Mouse (Mus musculus) heart, adult 10 weeks (tissue): Measurements from ENCODE around the gene Olfr1022. TPM values are rescaled to one million over a fixed set of nuclear protein-coding genes. Genes with fewer than 3 reads are reported as not detected.

ENCODE experiments used
- polyA plus RNA-seq: library from polyadenylated mRNA; stranded (reverse); fragments of 350-450 nt; fragmentation: Illumina TruSeq; extraction: RNeasy Lipid Tissue Mini Kit (QIAGEN cat#74804); gene quantifications from one replicate; pipeline ENCODE4 v1.2.3, GENCODE M21; 2014; ENCODE audit warnings: low read depth, low replicate concordance

Olfr1022 gene
- polyA plus RNA-seq, result not detected

DNA sequence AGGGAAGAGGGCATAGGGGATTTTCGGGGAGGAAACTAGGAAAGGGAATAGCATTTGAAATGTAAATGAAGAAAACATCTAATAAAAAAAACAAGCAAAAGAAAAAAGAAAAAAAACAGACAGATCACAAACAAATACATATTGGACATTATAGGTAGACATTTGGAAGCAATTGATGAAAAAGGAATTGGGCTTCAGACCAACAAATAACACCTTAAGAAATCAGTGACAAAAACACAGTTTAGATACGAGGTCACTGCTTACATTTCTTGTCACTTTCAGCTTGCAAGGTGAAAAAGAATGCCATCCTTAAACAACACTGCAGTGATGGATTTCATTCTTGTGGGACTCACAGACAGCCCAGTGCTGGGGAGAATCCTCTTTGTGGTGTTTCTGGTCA is at the start of gene Olfr1022:
Olfr1022 (plus strand) TSS at position 301 of the 400 bp plus-strand sequence.

DNA sequence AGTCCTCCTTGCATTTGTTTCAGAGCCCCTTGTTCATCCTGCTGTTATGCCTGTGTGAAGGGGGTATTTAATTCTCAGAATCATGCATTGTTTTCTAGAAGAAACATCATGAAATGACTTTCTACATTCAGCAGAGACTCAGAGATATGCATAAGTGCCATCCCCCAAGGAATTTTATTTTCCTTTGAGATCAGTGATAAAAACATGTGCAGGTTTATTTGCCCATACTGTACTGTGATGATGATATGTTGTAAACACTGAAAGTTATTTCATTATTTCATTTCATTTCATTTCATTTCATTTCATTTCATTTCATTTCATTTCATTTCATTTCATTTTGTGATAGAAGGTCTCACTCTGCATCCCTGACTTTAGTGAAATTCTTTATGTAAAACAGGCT is 23.0 kb upstream of the Olfr1022 start, which contains the start of gene Olfr1019:
Olfr1019 (minus strand) TSS at position 101 of the 400 bp plus-strand sequence.

DNA sequence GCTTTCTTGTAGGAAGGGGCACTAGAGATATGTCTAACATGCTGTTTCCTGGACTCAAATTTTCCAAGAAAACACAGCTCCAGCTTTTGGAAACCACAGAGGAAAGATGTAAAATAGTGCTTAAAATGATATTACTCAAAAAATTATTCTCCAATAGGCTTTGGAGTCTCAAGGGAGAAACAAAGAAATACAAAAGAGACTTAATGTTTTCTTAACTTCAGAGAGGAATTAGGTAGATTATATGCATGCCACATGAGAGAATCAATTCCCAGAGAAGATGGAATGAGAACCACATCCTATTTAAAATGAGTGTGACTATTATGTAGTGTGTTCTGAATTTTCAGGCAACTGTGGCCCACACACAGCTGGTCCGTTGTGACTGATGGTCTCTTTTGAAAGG is 21.7 kb upstream of the Olfr1022 start, which contains the start of gene Olfr1020:
Olfr1020 (plus strand) TSS at position 301 of the 400 bp plus-strand sequence.

DNA sequence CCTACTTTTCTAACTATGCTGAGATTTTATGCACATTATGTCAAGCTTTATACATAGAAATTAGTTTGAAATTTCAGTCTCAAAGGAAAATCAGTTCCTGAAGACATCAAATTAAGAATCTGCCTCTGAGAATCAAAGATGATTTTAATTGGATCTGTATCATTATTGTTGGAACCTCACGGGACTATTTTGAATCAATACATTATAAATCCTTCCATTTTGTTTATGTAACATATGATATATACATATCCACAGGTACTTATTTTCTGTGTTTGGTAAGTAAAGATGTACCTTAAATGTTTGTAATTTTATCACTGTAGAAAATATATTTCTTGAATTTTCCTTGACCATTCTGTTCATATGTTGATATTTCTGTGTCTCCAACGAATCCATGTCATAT is 16.9 kb downstream of the Olfr1022 start, which contains the start of gene Olfr1023:
Olfr1023 (plus strand) TSS at position 301 of the 400 bp plus-strand sequence.

DNA sequence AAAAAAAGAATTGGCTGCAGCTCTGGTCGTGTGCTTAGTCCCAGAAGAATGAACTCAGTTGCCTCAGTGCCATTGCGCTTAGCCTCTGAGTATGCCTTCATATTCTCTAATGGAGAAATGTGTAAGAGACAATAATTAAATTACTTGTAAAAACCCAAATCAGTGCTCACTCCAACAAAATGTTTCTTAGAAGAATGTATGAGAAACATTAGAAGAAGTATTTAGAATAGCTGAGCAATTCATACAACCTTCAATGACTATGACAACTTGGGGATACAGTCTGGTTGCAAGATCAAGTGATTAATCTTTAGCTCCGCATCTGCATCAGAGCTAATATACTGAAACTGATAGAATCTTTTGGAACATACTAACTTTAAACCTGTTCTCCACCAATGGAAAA is 36.6 kb downstream of the Olfr1022 start, which contains the start of gene Olfr1024:
Olfr1024 (minus strand) TSS at position 101 of the 400 bp plus-strand sequence.

DNA sequence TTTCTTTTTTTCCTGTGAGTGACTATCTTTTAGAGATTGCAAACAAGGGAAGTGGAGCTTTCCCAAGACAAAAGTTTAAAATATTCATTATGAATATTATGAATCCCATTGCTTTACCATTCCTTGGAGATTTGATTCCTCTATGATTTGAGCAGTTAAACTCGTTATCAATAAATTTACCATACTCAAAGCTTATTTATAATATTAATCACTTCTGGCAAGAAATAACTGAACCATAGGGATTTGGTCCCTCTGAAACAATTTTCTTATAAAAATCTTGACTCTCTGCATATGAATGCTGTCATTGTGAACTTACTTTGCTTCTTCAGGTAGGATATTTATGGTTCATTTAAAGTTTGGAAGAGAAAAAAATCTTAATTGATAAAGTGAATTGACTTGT is 46.5 kb downstream of the Olfr1022 start, which contains the start of gene Olfr1025-ps1:
Olfr1025-ps1 (plus strand) TSS at position 301 of the 400 bp plus-strand sequence.

Other genes starting within 250 kb of the Olfr1022 start
- not detected for gene Olfr1002, start 217.9 kb upstream of the Olfr1022 start, polyA plus RNA-seq
- not detected for gene Olfr154, start 204.1 kb upstream of the Olfr1022 start, polyA plus RNA-seq
- gene Olfr1006, start 189.8 kb upstream of the Olfr1022 start, polyA plus RNA-seq, result not detected
- gene Olfr1008, start 179.2 kb upstream of the Olfr1022 start, polyA plus RNA-seq, result not detected
- not detected for gene Olfr1009, start 153.2 kb upstream of the Olfr1022 start, polyA plus RNA-seq
- not detected for gene Olfr1012, start 105.8 kb upstream of the Olfr1022 start, polyA plus RNA-seq
- gene Olfr1013, start 101.5 kb upstream of the Olfr1022 start, polyA plus RNA-seq, result not detected
- not detected for gene Olfr1014, start 95.9 kb upstream of the Olfr1022 start, polyA plus RNA-seq
- gene Olfr1015, start 86.6 kb upstream of the Olfr1022 start, polyA plus RNA-seq, result not detected
- not detected for gene Olfr1016, start 66.0 kb upstream of the Olfr1022 start, polyA plus RNA-seq
- gene Olfr1018, start 50.1 kb upstream of the Olfr1022 start, polyA plus RNA-seq, result not detected
- not detected for gene Olfr1019, start 23.1 kb upstream of the Olfr1022 start, polyA plus RNA-seq
- not detected for gene Olfr1020, start 21.6 kb upstream of the Olfr1022 start, polyA plus RNA-seq
- gene Olfr1023, start 17.0 kb downstream of the Olfr1022 start, polyA plus RNA-seq, result not detected
- gene Olfr1024, start 36.5 kb downstream of the Olfr1022 start, polyA plus RNA-seq, result not detected
- gene Olfr1025-ps1, start 46.6 kb downstream of the Olfr1022 start, polyA plus RNA-seq, result not detected
- gene Olfr1026, start 53.0 kb downstream of the Olfr1022 start, polyA plus RNA-seq, result not detected
- gene Olfr1028, start 81.8 kb downstream of the Olfr1022 start, polyA plus RNA-seq, result not detected
- not detected for gene Olfr1029, start 105.3 kb downstream of the Olfr1022 start, polyA plus RNA-seq
- gene Olfr1030, start 110.7 kb downstream of the Olfr1022 start, polyA plus RNA-seq, result not detected
- not detected for gene Olfr1031, start 121.7 kb downstream of the Olfr1022 start, polyA plus RNA-seq
- gene Olfr1032, start 136.9 kb downstream of the Olfr1022 start, polyA plus RNA-seq, result not detected
- 4.8 TPM for gene Olfr1033, start 152.0 kb downstream of the Olfr1022 start, polyA plus RNA-seq
- 0.92 TPM for gene Olfr1034, start 177.3 kb downstream of the Olfr1022 start, polyA plus RNA-seq
- not detected for gene Olfr1036, start 205.4 kb downstream of the Olfr1022 start, polyA plus RNA-seq
- not detected for gene Olfr1037, start 218.8 kb downstream of the Olfr1022 start, polyA plus RNA-seq